Mouse (Mus musculus): ENCODE data around the gene 1810062G17Rik. TPM values are rescaled to one million over a fixed set of nuclear protein-coding genes. Genes with fewer than 3 reads are reported as not detected.

Gene 1810062G17Rik
- 1.8 TPM for polyA plus RNA-seq (2017; shearing (Covaris generic))

DNA sequence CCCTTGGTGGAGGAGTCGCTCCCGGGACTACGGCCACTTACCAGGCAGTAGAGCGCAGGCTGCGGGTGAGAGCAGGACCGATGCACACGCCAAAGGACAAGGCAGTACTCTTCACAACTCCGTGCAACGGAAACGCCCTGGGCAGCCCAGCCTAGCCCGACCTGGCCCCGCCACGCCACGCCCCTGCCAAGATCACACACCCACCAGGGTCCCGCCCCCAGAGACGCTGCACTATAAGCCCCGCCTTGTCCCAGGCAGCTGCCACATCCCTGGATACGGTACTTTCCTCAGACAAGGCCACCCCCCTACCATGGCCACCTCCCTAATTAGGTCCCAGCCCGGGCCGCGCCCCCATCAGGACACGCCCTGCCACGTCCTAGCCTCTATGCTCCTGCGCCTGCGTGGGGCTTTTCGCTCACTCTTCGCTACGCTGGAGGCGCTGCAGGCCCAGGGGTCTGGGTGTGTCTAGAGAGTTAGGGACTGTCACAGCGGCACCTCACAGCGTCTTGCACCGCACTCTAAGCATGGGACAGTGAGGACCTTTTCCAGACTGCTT lies at the start of gene 1810062G17Rik, which contains the start of gene Anxa5:
TSS of gene 1810062G17Rik (plus strand) at position 406 of the 556 bp plus-strand sequence.
TSS of gene Anxa5 (minus strand) at position 363 of the 556 bp plus-strand sequence.

DNA sequence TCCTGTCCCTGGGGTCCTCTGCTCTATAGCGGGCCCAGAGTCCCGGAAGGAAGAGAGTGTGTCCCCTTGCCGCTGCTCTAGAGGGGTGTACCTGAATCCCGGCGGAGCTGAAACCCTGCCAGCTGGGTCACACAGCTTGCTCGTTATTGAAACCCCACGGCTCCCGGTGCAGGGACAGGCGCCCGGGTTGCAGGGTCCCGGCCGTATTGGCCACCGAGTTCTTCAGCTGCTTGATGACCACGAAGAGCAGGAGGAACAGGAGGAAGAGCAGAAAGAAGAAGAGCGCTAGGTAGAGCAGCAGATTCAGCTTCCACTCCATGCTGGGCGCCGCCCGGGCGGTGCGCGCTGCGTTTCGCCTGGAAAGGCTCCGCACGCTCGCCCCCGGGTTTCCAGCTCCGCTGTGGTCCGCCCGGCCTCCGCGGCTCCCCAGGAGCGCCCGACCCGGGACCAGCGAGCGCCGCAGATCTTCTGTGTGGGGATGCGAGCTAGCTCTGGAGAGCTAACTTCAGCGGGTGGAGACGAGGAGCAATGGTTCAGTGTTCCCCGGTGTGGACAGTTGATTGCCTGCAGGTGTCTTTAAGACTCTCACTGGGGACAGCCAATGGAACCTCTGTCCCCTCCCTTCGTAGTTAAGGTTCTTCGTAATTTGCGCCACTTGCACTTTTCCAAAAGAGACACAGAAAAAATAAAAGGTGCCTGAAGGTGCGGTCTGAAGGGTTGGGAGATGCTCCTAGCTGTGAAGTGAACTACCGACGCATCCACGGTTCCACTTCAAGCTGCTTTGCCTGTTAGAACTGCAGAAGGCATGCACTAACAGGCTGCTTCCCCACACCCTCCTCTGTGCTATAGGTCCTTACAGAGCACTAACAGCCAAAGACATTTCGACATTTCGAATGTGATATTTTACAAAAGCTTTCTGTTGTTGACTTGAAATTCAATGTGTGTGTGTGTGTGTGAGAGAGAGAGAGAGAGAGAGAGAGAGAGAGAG lies 45.6 kb downstream of the 1810062G17Rik start, which contains the start of gene Gm11549:
TSS of gene Gm11549 (minus strand) at position 741 of the 988 bp plus-strand sequence.

Other genes with a start within 250 kb of the 1810062G17Rik start
- gene Anxa5, start within 50 bp of the 1810062G17Rik start, polyA plus RNA-seq (2017; shearing (Covaris generic)), result 154 TPM
- not detected for gene Gm11549, start 45.9 kb downstream of the 1810062G17Rik start, polyA plus RNA-seq (2017; shearing (Covaris generic))
- 56.3 TPM for gene Exosc9, start 76.7 kb downstream of the 1810062G17Rik start, polyA plus RNA-seq (2017; shearing (Covaris generic))
- gene Ccna2, start 96.2 kb downstream of the 1810062G17Rik start, polyA plus RNA-seq (2017; shearing (Covaris generic)), result 5.0 TPM
- gene Bbs7, start 137.5 kb downstream of the 1810062G17Rik start, polyA plus RNA-seq (2017; shearing (Covaris generic)), result 0.41 TPM
- not detected for gene Trpc3, start 214.2 kb downstream of the 1810062G17Rik start, polyA plus RNA-seq (2017; shearing (Covaris generic))

Measured in CD4-positive, CD25-positive, alpha-beta regulatory T cell (primary cell).